Mouse (Mus musculus): ENCODE measurements at regions not wholly inside any gene's neighbourhood (a gene's known extent, or its start where the extent isn't known, plus 50 kb on each side); places are given as distances from the start of the nearest gene placed in this dataset.
A peak's percentile ranks its signal among the peaks of the same experiment; 100 is the strongest.

DNA sequence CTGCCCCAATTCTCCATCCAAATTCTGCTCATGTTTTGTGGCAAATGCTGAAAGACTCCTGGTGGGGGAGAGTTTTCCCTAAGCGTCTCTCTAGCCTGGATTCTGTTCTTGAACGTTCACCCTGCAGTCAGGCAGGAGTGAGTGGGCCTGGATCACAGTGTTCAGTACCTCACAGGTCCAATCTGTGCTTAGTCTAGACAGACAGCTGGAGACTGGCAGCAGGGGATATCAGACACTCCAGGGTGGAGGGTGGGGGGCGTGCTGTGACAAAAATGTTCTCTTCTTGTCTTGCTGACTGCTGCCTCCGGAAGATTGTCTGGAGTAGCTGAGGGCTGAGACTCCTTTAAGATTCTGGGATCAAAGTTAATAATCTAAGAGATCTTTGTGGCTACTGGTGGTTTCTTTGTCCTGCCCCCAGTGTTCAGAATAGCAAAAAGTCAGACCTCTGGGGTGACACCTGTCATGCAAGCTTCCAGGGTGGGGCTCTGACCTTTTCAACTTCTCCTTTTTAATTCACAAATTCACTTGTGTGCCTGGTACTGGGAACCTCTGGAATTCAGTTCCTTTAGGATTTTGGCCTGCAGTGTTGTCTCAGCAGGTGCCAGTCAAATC lies 319.0 kb upstream of the Trib2 start:
- peaks cover 0 to 76% of the 10 kb centered on the region in 2 experiments; a peak in 2 of 4 replicates for H3K36me3 ChIP-seq (ENCODE audit: control insufficient read depth in 1 of 2, insufficient read depth in 2 of 2, low read length in 2 of 2)
- H3K4me1 ChIP-seq (ENCODE audit: control insufficient read depth in 1 of 2, insufficient read depth in 2 of 2, low read length in 2 of 2) = peaks cover 46 to 57% of the 10 kb centered on the region in 2 experiments
- peak overlapping the region; percentile 9; the same call in 1 of the 2 replicates for H3K9ac ChIP-seq (ENCODE audit: control insufficient read depth, low read depth, low read length, poor library complexity, severe bottlenecking)
- no peaks in the 10 kb centered on the region; the same call in 1 of the 2 replicates for H3K79me2 ChIP-seq (ENCODE audit: control insufficient read depth, insufficient read depth, low read length, poor library complexity)
- H3K27me3 ChIP-seq (ENCODE audit: control insufficient read depth in 1 of 2, insufficient read depth in 2 of 2, low read length in 2 of 2) = no peaks in the 10 kb centered on the region
- DNase-seq (ENCODE audit: low read depth, low spot score) = peak; percentile 72
- H3K9me3 ChIP-seq (replicated peaks; ENCODE audit: insufficient read depth, low read length) = no peaks in the 10 kb centered on the region
- H3K27ac ChIP-seq (ENCODE audit: control insufficient read depth, low read depth, low read length) = peak overlapping the region; percentile 70
- no peak overlapping the region for H3K4me3 ChIP-seq (ENCODE audit: control insufficient read depth in 1 of 2, insufficient read depth in 1 of 2, low read depth in 2 of 2, low read length in 2 of 2)
- TF ChIP-seq GATA1 (IDR thresholded peaks at IDR 0.05; ENCODE audit: low read depth, low read length) (peak; percentile 29; the same call in 1 of the 2 replicates), POLR2A (IDR thresholded peaks at IDR 0.05; ENCODE audit: control insufficient read depth in 1 of 2, insufficient read depth in 1 of 2, low read depth in 1 of 2, low read length in 2 of 2, poor library complexity in 1 of 2) (no peak; a peak in 1 of 4 replicates), NELFE (IDR thresholded peaks at IDR 0.05; ENCODE audit: low read depth, low read length) (peak; percentile 33; the same call in 1 of the 2 replicates), MAX (IDR thresholded peaks at IDR 0.05; ENCODE audit: low read length) (no peak), ZMIZ1 (IDR thresholded peaks at IDR 0.05; ENCODE audit: low read depth, low read length) (no peak), RCOR1 (IDR thresholded peaks at IDR 0.05; ENCODE audit: low read depth, low read length) (no peak; the same call in 1 of the 2 replicates), JUND (IDR thresholded peaks at IDR 0.05; ENCODE audit: low read depth, low read length) (no peak), SIN3A (IDR thresholded peaks at IDR 0.05; ENCODE audit: low read length) (peak; percentile 34; the same call in 1 of the 2 replicates), RAD21 (IDR thresholded peaks at IDR 0.05; ENCODE audit: low read depth, low read length) (no peak), POLR2AphosphoS2 (IDR thresholded peaks at IDR 0.05; ENCODE audit: low read length) (no peak), MAFK (IDR thresholded peaks at IDR 0.05; ENCODE audit: borderline replicate concordance, low read depth, low read length) (no peak), ZNF384 (IDR thresholded peaks at IDR 0.05; ENCODE audit: low read depth, low read length) (no peak), ZKSCAN1 (IDR thresholded peaks at IDR 0.05; ENCODE audit: low read depth, low read length) (no peak), TCF12 (IDR thresholded peaks at IDR 0.05; ENCODE audit: low read depth, low read length) (0 out of 2 replicates have a peak, but pooled peaks have one; percentile 13), SMC3 (IDR thresholded peaks at IDR 0.05; ENCODE audit: low read depth, low read length) (no peak), TBP (IDR thresholded peaks at IDR 0.05; ENCODE audit: low read depth, low read length) (no peak), TAL1 (IDR thresholded peaks at IDR 0.05; ENCODE audit: low read length) (peak; percentile 24; the same call in 1 of the 2 replicates), GABPA (IDR thresholded peaks at IDR 0.05; ENCODE audit: low read depth, low read length) (no peak), ETS1 (IDR thresholded peaks at IDR 0.05; ENCODE audit: low read depth, low read length) (peak; percentile 39; the same call in 1 of the 2 replicates), CTCF (IDR thresholded peaks at IDR 0.05 in 2 of 3, conservative IDR thresholded peaks at IDR 0.05 in 1 of 3; ENCODE audit: control insufficient read depth in 1 of 3, insufficient read depth in 1 of 3, low read depth in 2 of 3, low read length in 3 of 3, poor library complexity in 1 of 3, severe bottlenecking in 1 of 3) (no peak), MXI1 (IDR thresholded peaks at IDR 0.05; ENCODE audit: low read depth, low read length) (no peak), USF1 (IDR thresholded peaks at IDR 0.05; ENCODE audit: low read depth, low read length) (no peak), MYC (IDR thresholded peaks at IDR 0.05; ENCODE audit: low read depth, low read length) (no peak), MEF2A (IDR thresholded peaks at IDR 0.05; ENCODE audit: extremely low read depth, insufficient replicate concordance, low read depth, low read length, poor library complexity, severe bottlenecking) (no peak), EP300 (IDR thresholded peaks at IDR 0.05; ENCODE audit: low read depth in 1 of 2, low read length in 2 of 2) (peak; percentile 51 to 65; a peak in 2 of 4 replicates), E2F4 (IDR thresholded peaks at IDR 0.05; ENCODE audit: borderline replicate concordance, low read depth, low read length) (no peak)

All from MEL (cell line).